22 mouse cellular contexts compared by ENCODE assay signal in the genomic region with DNA sequence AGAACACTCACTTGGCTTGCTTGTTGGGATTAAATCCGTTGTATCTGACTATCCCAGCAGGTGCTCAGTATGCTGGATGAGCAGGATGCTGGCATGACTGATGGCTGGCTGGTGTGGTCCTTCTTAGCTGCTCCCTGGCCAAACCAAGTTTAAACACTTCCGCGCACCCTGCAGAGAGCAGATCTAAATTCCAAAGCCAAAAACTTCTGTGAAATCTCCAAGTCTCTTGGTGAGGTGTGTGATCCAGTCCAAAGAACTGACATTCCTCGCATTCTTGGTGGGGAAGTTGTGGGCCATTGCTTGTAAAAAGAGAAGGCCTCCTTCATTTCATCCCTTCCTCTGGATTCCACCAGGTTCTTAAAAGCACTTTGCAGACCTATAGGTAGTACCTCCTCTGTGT.
DNase-seq lines count a peak whose midpoint lies in the region; ATAC-seq and TF ChIP-seq lines count a peak whose summit lies in the region.
"Had no signal": no experiment of that assay in that cellular context is flagged by ENCODE, and none has a peak within 500 bp of the region (broad histone marks: within the 10 kb centered on the region; RNA-seq: fewer than 3 reads in every experiment).

No protein-coding gene starts in this region.

- H3K9me3 ChIP-seq in E14TG2a.4 (ENCODE audit: low read length) = no peaks in the 10 kb centered on the region
- no peaks in the 10 kb centered on the region for H3K9me3 ChIP-seq in neural tube, embryonic 15.5 days (replicated peaks)
- H3K9me3 ChIP-seq: embryonic facial prominence, embryonic 13.5 days; forebrain, embryonic 12.5 days; heart, embryonic 10.5 days; hindbrain, embryonic 12.5 days had no signal

- ATAC-seq in neural tube, embryonic 15.5 days (ENCODE audit: low FRiP score) = no peak
- ATAC-seq: activated CD4-positive, CD25-positive, alpha-beta regulatory T cell, adult 4 months; forebrain, embryonic 16.5 days; hindbrain, postnatal 0 days had no signal

- 81% methylated on average over 4 of the region's 4 CpGs for WGBS in neural tube, embryonic 15.5 days

- no peak overlapping the region for H3K4me2 ChIP-seq in neural tube, embryonic 15.5 days
- H3K4me2 ChIP-seq: embryonic facial prominence, embryonic 13.5 days; forebrain, embryonic 12.5 days; hindbrain, embryonic 12.5 days had no signal

- H3K9ac ChIP-seq in neural tube, embryonic 15.5 days (replicated peaks) = no peak overlapping the region
- H3K9ac ChIP-seq: embryonic facial prominence, embryonic 13.5 days; forebrain, embryonic 12.5 days; hindbrain, embryonic 12.5 days had no signal

- H3K36me3 ChIP-seq in E14TG2a.4 (ENCODE audit: insufficient read depth, low read length) = peaks cover 88% of the 10 kb centered on the region
- no peaks in the 10 kb centered on the region for H3K36me3 ChIP-seq in neural tube, embryonic 15.5 days
- H3K36me3 ChIP-seq: embryonic facial prominence, embryonic 13.5 days; forebrain, embryonic 12.5 days; heart, embryonic 10.5 days; hindbrain, embryonic 12.5 days had no signal

- peaks cover 94% of the 10 kb centered on the region for H3K4me1 ChIP-seq in E14TG2a.4 (replicated peaks; ENCODE audit: low read depth, low read length)
- peaks cover 11% of the 10 kb centered on the region; the same call in 1 of the 2 replicates for H3K4me1 ChIP-seq in neural tube, embryonic 15.5 days

- no peak overlapping the region for H3K27ac ChIP-seq in neural tube, embryonic 15.5 days (replicated peaks)
- H3K27ac ChIP-seq: embryonic facial prominence, embryonic 13.5 days; forebrain, embryonic 12.5 days; heart, embryonic 10.5 days; hindbrain, embryonic 12.5 days; hindbrain, postnatal 0 days had no signal

- no peaks in the 10 kb centered on the region for H3K27me3 ChIP-seq in E14TG2a.4 (ENCODE audit: insufficient read depth, low read length)
- H3K27me3 ChIP-seq in neural tube, embryonic 15.5 days (replicated peaks) = no peaks in the 10 kb centered on the region
- H3K27me3 ChIP-seq: embryonic facial prominence, embryonic 13.5 days; forebrain, embryonic 12.5 days; hindbrain, embryonic 12.5 days had no signal

- H3K4me3 ChIP-seq in E14TG2a.4 (replicated peaks; ENCODE audit: low read length) = 0 out of 2 replicates have a peak overlapping the region, but pooled peaks have one; percentile 17
- no peak overlapping the region for H3K4me3 ChIP-seq in neural tube, embryonic 15.5 days (replicated peaks)
- H3K4me3 ChIP-seq: embryonic facial prominence, embryonic 13.5 days; forebrain, embryonic 12.5 days; heart, embryonic 10.5 days; hindbrain, embryonic 12.5 days had no signal

- no peak for TF ChIP-seq CTCF in E14TG2a.4 (conservative IDR thresholded peaks at IDR 0.05; ENCODE audit: low read length)

- peak; percentile 35 for DNase-seq in 3134 (ENCODE audit: extremely low read depth, insufficient read length, low spot score)
- peak; percentile 62 for DNase-seq in Muller cell, postnatal 12 days (ENCODE audit: inconsistent ontology term)
- DNase-seq in ZHBTc4 (ENCODE audit: low read depth, low spot score) = peak; percentile 93
- no peak for DNase-seq in left cerebral cortex, adult 9 months (ENCODE audit: low spot score in 2 of 2)
- no peak for DNase-seq in thymus, postnatal 36 days
- DNase-seq: adrenal gland, postnatal 25 days; cerebellum, adult 18-20 months; cerebellum, adult 9-11 months; cerebellum, postnatal 36 days; gastrocnemius, postnatal 10 days; heart, adult 18-20 months; heart, postnatal 10 days; heart, postnatal 4 days had no signal

Comparison
In these comparisons a context has a peak if more than half of its experiments do, and no peak if none do; other contexts are left out.
1. DNase-seq: peak in 3134 (single experiment), Muller cell, postnatal 12 days (single experiment) and ZHBTc4 (single experiment); none in left cerebral cortex, adult 9 months (0 of 2) and thymus, postnatal 36 days (0 of 2).